Mouse (Mus musculus) MEL (cell line): ENCODE results near the gene Tlr3. TPM values are rescaled to one million over a fixed set of nuclear protein-coding genes. Genes with fewer than 3 reads are reported as not detected.

Source experiments
- polyA plus RNA-seq, 2 experiments: library from polyadenylated mRNA; stranded (reverse) in 1 of 2; unstranded in 1 of 2; fragments of >175 nt in 1 of 2; fragments of >200 nt in 1 of 2; gene quantifications; 2 replicates each; pipeline versions ENCODE4 v1.2.1 to v1.2.4; 2012; ENCODE audit warnings: low replicate concordance in 2 of 2, low read depth in 1 of 2; ENCODE audit not compliant: insufficient read length in 2 of 2, insufficient read depth in 1 of 2, missing spikeins in 1 of 2
- total RNA-seq: library from RNA; depleted of rRNA; stranded (reverse); fragments of 300-350 nt; gene quantifications from 2 replicates; pipeline ENCODE4 v1.2.3, GENCODE M21; 2012; rRNA removed

Tlr3 gene
- total and polyA plus RNA-seq, 3 experiments: 0.15 TPM; not detected in 2

Other genes starting within 250 kb of the Tlr3 start
- gene F11, start 149.0 kb downstream of the Tlr3 start, total RNA-seq: not detected in 2 replicates
- gene F11, start 149.0 kb downstream of the Tlr3 start, polyA plus RNA-seq: not detected
- gene Klkb1, start 116.2 kb downstream of the Tlr3 start, total RNA-seq: not detected in 2 replicates
- not detected for gene Klkb1, start 116.2 kb downstream of the Tlr3 start, polyA plus RNA-seq
- not detected in 2 replicates for gene Gm45753, start 102.6 kb downstream of the Tlr3 start, total RNA-seq
- not detected for gene Gm45753, start 102.6 kb downstream of the Tlr3 start, polyA plus RNA-seq
- not detected in 2 replicates for gene Cyp4v3, start 77.9 kb downstream of the Tlr3 start, total RNA-seq
- gene Cyp4v3, start 77.9 kb downstream of the Tlr3 start, polyA plus RNA-seq: not detected
- not detected in 2 replicates for gene Fam149a, start 28.8 kb downstream of the Tlr3 start, total RNA-seq
- gene Fam149a, start 28.8 kb downstream of the Tlr3 start, polyA plus RNA-seq: not detected
- not detected in 2 replicates for gene Sorbs2, start 96.7 kb upstream of the Tlr3 start, total RNA-seq
- not detected for gene Sorbs2, start 96.7 kb upstream of the Tlr3 start, polyA plus RNA-seq